ENCODE assay signal across 8 mouse cellular contexts in genomic region chr6:49367159-49368054, GRCm38 (mm10). TPM values are rescaled to one million over a fixed set of nuclear protein-coding genes. Genes with fewer than 3 reads are reported as not detected.
DNase-seq lines count a peak whose midpoint lies in the region; ATAC-seq and TF ChIP-seq lines count a peak whose summit lies in the region.

Gene Fam221a (plus strand): TSS chr6:49367739.

- 4% methylated on average over 41 of the region's 49 CpGs for WGBS in forebrain, embryonic 16.5 days
- 3% methylated on average over 49 of the region's 49 CpGs for WGBS in lung, embryonic 15.5 days

- DNase-seq in ES-E14 (ENCODE audit: low read depth, low spot score): peak; percentile 99
- peak; percentile 86 for DNase-seq in cerebellum, adult 11-12 months
- peak; percentile 88 for DNase-seq in heart, postnatal 4 days
- DNase-seq in layer of hippocampus, adult 8-10 months (ENCODE audit: low spot score in 2 of 2): peak; percentile 56 to 58
- DNase-seq in ovary, adult 18-20 months (ENCODE audit: low spot score): peak; percentile 87
- peak; percentile 97 for DNase-seq in thymus, postnatal 0 days (ENCODE audit: low spot score)

- H3K9me3 ChIP-seq in ES-E14 (ENCODE audit: control insufficient read depth, insufficient read depth, low read depth, low read length): no peaks in the 10 kb centered on the region
- H3K9me3 ChIP-seq in forebrain, embryonic 16.5 days (ENCODE audit: control insufficient read depth, low read length): no peaks in the 10 kb centered on the region
- H3K9me3 ChIP-seq in lung, embryonic 15.5 days: no peaks in the 10 kb centered on the region

- peak; percentile 96 for ATAC-seq in forebrain, embryonic 16.5 days
- ATAC-seq in lung, embryonic 15.5 days (ENCODE audit: borderline replicate concordance, extremely low read depth, low FRiP score, low TSS enrichment): peak; percentile 98

- no peak within 1 kb of the TSS for H3K27ac ChIP-seq in ES-E14 (ENCODE audit: insufficient read depth, low read depth, low read length, poor library complexity, severe bottlenecking)
- 0 out of 2 replicates have a peak within 1 kb of the TSS, but pooled peaks have one; percentile 9 for H3K27ac ChIP-seq in forebrain, embryonic 16.5 days (ENCODE audit: low read length)
- H3K27ac ChIP-seq in lung, embryonic 15.5 days: peak within 1 kb of the TSS; percentile 85

- H3K4me1 ChIP-seq in ES-E14 (ENCODE audit: control insufficient read depth in 2 of 2, insufficient read depth in 2 of 2, low read length in 2 of 2, poor library complexity in 1 of 2): peaks cover 0 to 5% of the 10 kb centered on the region in 2 experiments; a peak in 1 of 4 replicates
- H3K4me1 ChIP-seq in forebrain, embryonic 16.5 days (replicated peaks; ENCODE audit: control insufficient read depth, insufficient read depth, low read length): peaks cover 6% of the 10 kb centered on the region
- H3K4me1 ChIP-seq in lung, embryonic 15.5 days: peaks cover 14% of the 10 kb centered on the region

- in situ Hi-C loops in ES-E14 (cut with MboI; ENCODE audit: low sequenced_read_pairs in 2 of 2, unreplicated experiment in 2 of 2): loop anchor here (10.0 to 25.0 kb wide), 2 partner anchors 303 to 330 kb away; partner anchors contain the start of gene Gpnmb (in 1 of the 2)

- peak within 1 kb of the TSS; percentile 69 to 79 for H3K4me3 ChIP-seq in ES-E14 (ENCODE audit: insufficient read depth in 1 of 2, low read depth in 1 of 2, low read length in 2 of 2, poor library complexity in 1 of 2, severe bottlenecking in 1 of 2)
- peak within 1 kb of the TSS; percentile 71 for H3K4me3 ChIP-seq in forebrain, embryonic 16.5 days (replicated peaks; ENCODE audit: low read length)
- peak within 1 kb of the TSS; percentile 54 for H3K4me3 ChIP-seq in lung, embryonic 15.5 days

- no peaks in the 10 kb centered on the region for H3K27me3 ChIP-seq in forebrain, embryonic 16.5 days (replicated peaks; ENCODE audit: control insufficient read depth, insufficient read depth, low read length)
- H3K27me3 ChIP-seq in lung, embryonic 15.5 days: no peaks in the 10 kb centered on the region

- peak within 1 kb of the TSS; percentile 90 for H3K9ac ChIP-seq in ES-E14 (ENCODE audit: insufficient read depth, low read depth, low read length, poor library complexity, severe bottlenecking)
- H3K9ac ChIP-seq in forebrain, embryonic 16.5 days (replicated peaks; ENCODE audit: low read depth, low read length): peak within 1 kb of the TSS; percentile 72
- H3K9ac ChIP-seq in lung, embryonic 15.5 days: peak within 1 kb of the TSS; percentile 66

- H3K4me2 ChIP-seq in forebrain, embryonic 16.5 days (ENCODE audit: low read length): peak within 1 kb of the TSS; percentile 96
- peak within 1 kb of the TSS; percentile 75 for H3K4me2 ChIP-seq in lung, embryonic 15.5 days

- no peaks in the 10 kb centered on the region for H3K36me3 ChIP-seq in ES-E14 (ENCODE audit: control insufficient read depth, insufficient read depth, low read length, poor library complexity, severe bottlenecking)
- H3K36me3 ChIP-seq in forebrain, embryonic 16.5 days (ENCODE audit: control insufficient read depth, insufficient read depth): no peaks in the 10 kb centered on the region
- no peaks in the 10 kb centered on the region for H3K36me3 ChIP-seq in lung, embryonic 15.5 days

TF ChIP-seq in ES-E14, 5 proteins besides CTCF, POLR2A, EP300 and RAD21:
- no peak for TF ChIP-seq CHD2 (IDR thresholded peaks at IDR 0.05; ENCODE audit: low read depth, low read length)
- TF ChIP-seq ZC3H11A (IDR thresholded peaks at IDR 0.05; ENCODE audit: borderline replicate concordance, low read depth, low read length): 0 out of 2 replicates have a peak, but pooled peaks have one; percentile 1

RNA-seq across cellular contexts. Expression of gene Fam221a, which starts in this region (rescaled TPM):
- total RNA-seq in ES-E14 (2012; rRNA removed): 3.8 and 4.9 TPM in 2 replicates
- 4.7 and 5.6 TPM in 2 replicates for polyA plus RNA-seq in forebrain, embryonic 16.5 days (2015; fragmentation: Nextera tagmentation; extraction: Ambion mirVana)
- total RNA-seq in heart, postnatal 4 days (2021): 1 to 10 TPM; 2.3 to 2.7 TPM
- total RNA-seq in layer of hippocampus, adult 8-10 months (2022): 1 to 10 TPM in 2 of 4 experiments, under 1 TPM in 2; 0.65 to 2.6 (median 1.1) TPM
- 11.1 and 11.6 TPM in 2 replicates for polyA plus RNA-seq in lung, embryonic 15.5 days (2015; fragmentation: Nextera tagmentation; extraction: Ambion mirVana)
- 9.7 and 12.1 TPM in 2 replicates for polyA plus RNA-seq in thymus, postnatal 0 days (2015; fragmentation: Nextera tagmentation; extraction: Ambion mirVana)
